Mouse (Mus musculus): ENCODE results near the gene Uqcc2. TPM values are rescaled to one million over a fixed set of nuclear protein-coding genes. Genes with fewer than 3 reads are reported as not detected.

The Uqcc2 gene
- polyA plus RNA-seq (2017; shearing (Covaris generic)): 10 to 100 TPM; 87.5 to 96.4 TPM

DNA sequence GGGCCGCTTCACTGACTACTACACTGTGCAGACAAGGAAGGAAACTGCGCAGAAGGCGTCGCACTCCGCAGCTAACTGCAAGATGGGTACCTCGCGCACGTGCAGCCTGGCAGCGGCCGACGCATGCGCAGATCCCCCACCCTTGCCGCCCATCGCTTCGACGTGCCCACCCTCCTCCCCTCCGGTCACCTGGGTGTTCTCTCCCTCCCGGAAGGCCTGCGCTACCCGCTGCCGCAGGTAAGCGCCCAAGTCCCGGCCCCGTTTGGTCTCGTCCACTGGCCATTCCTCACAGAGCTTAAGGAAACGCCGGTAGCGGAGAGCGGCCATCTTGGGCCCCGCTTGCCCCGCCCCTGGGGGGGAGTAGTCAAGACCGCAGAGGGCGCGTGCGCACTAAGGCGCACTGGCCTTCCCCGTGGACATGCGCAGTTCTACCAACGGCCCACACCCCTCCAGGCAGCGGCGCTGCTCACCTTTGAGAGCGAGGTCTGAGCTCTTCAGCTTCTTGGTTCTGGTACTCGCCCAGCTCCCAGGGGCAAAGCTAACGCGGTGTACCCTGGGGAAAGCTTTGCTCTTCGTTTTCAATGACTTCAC, at the start of gene Uqcc2:
Gene Uqcc2 (minus strand): TSS at position 366 of the 591 bp plus-strand sequence.

DNA sequence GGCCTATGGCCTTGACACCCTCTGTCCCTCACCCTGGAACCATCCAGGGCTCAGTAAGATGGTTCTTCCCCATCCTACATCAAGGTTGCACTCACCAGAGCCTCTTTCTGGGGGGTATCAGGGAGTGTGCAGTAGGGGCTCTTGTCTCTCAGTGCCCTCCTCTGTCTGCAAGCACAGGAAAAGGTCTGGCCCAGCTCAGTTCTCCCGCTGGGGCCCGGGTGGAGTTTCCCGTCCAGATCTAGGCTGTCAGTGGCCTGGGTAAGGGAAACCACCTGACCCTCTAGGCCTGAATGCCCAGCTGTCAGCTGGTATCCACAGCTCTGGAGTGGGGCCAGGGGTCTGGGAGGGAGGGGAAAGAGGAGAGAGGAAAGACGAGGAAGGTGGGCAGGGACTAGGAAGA, 33.8 kb upstream of the Uqcc2 start, which contains the start of gene Ip6k3:
Gene Ip6k3 (minus strand): TSS at position 251 of the 400 bp plus-strand sequence.

Other genes with a start within 250 kb of the Uqcc2 start
- 1 to 10 TPM; 2.8 to 3.2 TPM for gene Kifc5b, start 216.8 kb downstream of the Uqcc2 start, polyA plus RNA-seq (2017; shearing (Covaris generic))
- 100 to 1,000 TPM; 126 to 166 TPM for gene Phf1, start 200.9 kb downstream of the Uqcc2 start, polyA plus RNA-seq (2017; shearing (Covaris generic))
- 100 to 1,000 TPM; 158 to 176 TPM for gene Cuta, start 194.3 kb downstream of the Uqcc2 start, polyA plus RNA-seq (2017; shearing (Covaris generic))
- 1 to 10 TPM in 1 of 2 experiments, under 1 TPM in 1; 0.10 to 2.4 TPM for gene Syngap1, start 192.7 kb downstream of the Uqcc2 start, polyA plus RNA-seq (2017; shearing (Covaris generic))
- 10 to 100 TPM; 30.0 to 37.9 TPM for gene Zbtb9, start 160.7 kb downstream of the Uqcc2 start, polyA plus RNA-seq (2017; shearing (Covaris generic))
- gene Bak1, start 104.9 kb downstream of the Uqcc2 start, polyA plus RNA-seq (2017; shearing (Covaris generic)): 1 to 10 TPM in 1 of 2 experiments, under 1 TPM in 1; 0.51 to 2.0 TPM
- 10 to 100 TPM; 16.5 to 26.6 TPM for gene Itpr3, start 76.6 kb downstream of the Uqcc2 start, polyA plus RNA-seq (2017; shearing (Covaris generic))
- gene Ip6k3, start 33.9 kb upstream of the Uqcc2 start, polyA plus RNA-seq (2017; shearing (Covaris generic)): under 1 TPM; 0.06 to 0.36 TPM
- 100 to 1,000 TPM in 1 of 2 experiments, 10 to 100 TPM in 1; 86.2 to 118 TPM for gene Lemd2, start 70.6 kb upstream of the Uqcc2 start, polyA plus RNA-seq (2017; shearing (Covaris generic))

All from inflammation-experienced regulatory T-cells (primary cell).